ENCODE assay signal across 17 mouse cellular contexts in genomic region chr5:23289149-23289548, GRCm38 (mm10).
"Had no signal": no experiment of that assay in that cellular context is flagged by ENCODE, and none has a peak within 500 bp of the region (broad histone marks: within the 10 kb centered on the region; RNA-seq: fewer than 3 reads in every experiment).

No protein-coding gene starts in this region.

- H3K9me3 ChIP-seq: neural tube, embryonic 12.5 days; neural tube, embryonic 13.5 days; neural tube, embryonic 15.5 days; stomach, embryonic 15.5 days had no signal

- DNase-seq: retina, postnatal 1 day; right cerebral cortex, adult 18-20 months; right cerebral cortex, postnatal 14 days; right cerebral cortex, postnatal 25 days; right cerebral cortex, postnatal 4 days; spleen, adult 18-20 months; thymus, adult 18-20 months; thymus, adult 2 months; thymus, postnatal 14 days; thymus, postnatal 25 days; thymus, postnatal 36 days; thymus, postnatal 4 days had no signal

- H3K4me1 ChIP-seq: neural tube, embryonic 12.5 days; neural tube, embryonic 13.5 days; neural tube, embryonic 15.5 days; stomach, embryonic 15.5 days had no signal

- H3K27ac ChIP-seq: neural tube, embryonic 12.5 days; neural tube, embryonic 13.5 days; neural tube, embryonic 15.5 days; stomach, embryonic 15.5 days; stomach, postnatal 0 days had no signal

- H3K36me3 ChIP-seq: neural tube, embryonic 12.5 days; neural tube, embryonic 13.5 days; neural tube, embryonic 15.5 days; stomach, embryonic 15.5 days had no signal

- H3K4me2 ChIP-seq: neural tube, embryonic 12.5 days; neural tube, embryonic 13.5 days; neural tube, embryonic 15.5 days; stomach, embryonic 15.5 days had no signal

- H3K27me3 ChIP-seq: neural tube, embryonic 12.5 days; neural tube, embryonic 13.5 days; neural tube, embryonic 15.5 days; stomach, embryonic 15.5 days had no signal

- H3K4me3 ChIP-seq: neural tube, embryonic 12.5 days; neural tube, embryonic 13.5 days; neural tube, embryonic 15.5 days; stomach, embryonic 15.5 days had no signal

- H3K9ac ChIP-seq: neural tube, embryonic 12.5 days; neural tube, embryonic 13.5 days; neural tube, embryonic 15.5 days; stomach, embryonic 15.5 days had no signal
